Mouse (Mus musculus): ENCODE measurements at regions not wholly inside any gene's neighbourhood (a gene's known extent, or its start where the extent isn't known, plus 50 kb on each side); places are given as distances from the start of the nearest gene placed in this dataset.

- Histone ChIP-seq H3K27ac (ENCODE audit: control insufficient read depth, insufficient read depth, low read depth, low read length, poor library complexity) (no peak overlapping the region), H3K4me1 (ENCODE audit: control insufficient read depth, insufficient read depth, low read length) (no peaks in the 10 kb centered on the region), H3K4me3 (replicated peaks; ENCODE audit: control insufficient read depth, low read depth, low read length) (no peak overlapping the region)
- WGBS: 67% methylated on average over 2 of the region's 2 CpGs
- TF ChIP-seq POLR2A (IDR thresholded peaks at IDR 0.05; ENCODE audit: borderline replicate concordance, control insufficient read depth, low read depth, low read length) (no peak), CTCF (IDR thresholded peaks at IDR 0.05; ENCODE audit: control insufficient read depth, insufficient read depth, low read length) (no peak)
Measured at GRCm38 (mm10) chr15:88319527-88319926, 280.6 kb upstream of the Zdhhc25 start.

DNA sequence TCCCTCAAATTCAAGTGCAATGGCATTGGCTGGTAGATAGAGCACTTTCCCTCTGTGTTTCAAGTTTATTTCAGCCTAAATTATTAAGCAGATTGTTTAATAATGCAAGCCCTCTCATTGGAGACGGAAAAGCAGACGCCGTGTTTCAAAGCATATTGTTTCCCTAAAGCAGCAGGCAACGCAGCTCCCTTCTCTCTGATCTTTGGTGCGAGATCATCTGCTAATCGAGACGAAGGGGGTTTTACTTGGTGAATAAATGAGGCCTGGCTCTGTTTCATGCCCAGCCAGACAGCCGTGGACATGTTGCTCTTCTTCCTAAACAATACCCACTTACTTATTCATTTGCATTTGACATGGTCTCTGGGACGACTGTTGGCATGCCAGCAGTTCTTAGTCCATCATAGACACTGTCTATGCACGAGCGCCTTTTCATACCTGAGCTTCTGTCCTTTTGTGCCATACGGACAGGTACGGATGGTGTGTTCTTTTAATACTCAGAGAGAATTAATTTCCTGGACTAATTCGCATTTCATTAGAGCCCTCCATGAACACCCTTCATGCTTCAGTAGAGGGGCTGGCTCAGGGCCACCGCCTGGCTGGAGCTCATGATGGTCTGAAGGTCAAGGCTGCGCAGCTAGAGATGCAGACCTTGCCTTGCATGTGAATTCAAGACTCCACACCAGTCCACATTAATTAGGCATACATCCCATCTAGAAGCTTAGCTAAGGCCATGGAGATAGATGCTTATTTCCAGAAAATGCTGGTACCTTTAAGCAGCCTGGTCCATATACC is 276.3 kb upstream of the Zdhhc25 start:
- no peaks in the 10 kb centered on the region for H3K4me1 ChIP-seq (ENCODE audit: control insufficient read depth, insufficient read depth, low read length)
- TF ChIP-seq CTCF (IDR thresholded peaks at IDR 0.05; ENCODE audit: control insufficient read depth, insufficient read depth, low read length) (no peak), POLR2A (IDR thresholded peaks at IDR 0.05; ENCODE audit: borderline replicate concordance, control insufficient read depth, low read depth, low read length) (no peak)
- WGBS: 79% methylated on average over 16 of the region's 16 CpGs

DNA sequence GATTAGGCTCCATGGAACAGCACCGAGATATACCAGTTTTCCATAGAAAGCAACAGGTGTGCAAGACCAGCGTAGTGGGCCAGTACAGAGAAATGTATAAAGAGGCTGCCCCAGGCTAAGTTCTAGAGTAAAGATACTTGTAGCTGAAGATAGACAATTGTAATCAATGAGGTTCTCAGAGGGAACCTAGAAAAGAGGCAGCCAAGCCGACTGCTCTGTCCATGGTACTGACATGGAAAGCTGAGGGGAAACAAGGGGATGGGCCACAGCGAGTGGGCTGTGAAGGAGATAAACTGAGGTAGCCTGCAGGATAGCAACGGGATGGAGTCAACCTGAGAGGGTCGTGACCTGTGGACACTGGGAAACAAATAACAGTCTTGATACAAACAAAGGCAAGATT is 275.0 kb upstream of the Zdhhc25 start:
- TF ChIP-seq CTCF (IDR thresholded peaks at IDR 0.05; ENCODE audit: control insufficient read depth, insufficient read depth, low read length): no peak
- TF ChIP-seq POLR2A (IDR thresholded peaks at IDR 0.05; ENCODE audit: borderline replicate concordance, control insufficient read depth, low read depth, low read length): no peak
- Histone ChIP-seq H3K27ac (ENCODE audit: control insufficient read depth, insufficient read depth, low read depth, low read length, poor library complexity) (no peak overlapping the region), H3K4me1 (ENCODE audit: control insufficient read depth, insufficient read depth, low read length) (no peaks in the 10 kb centered on the region), H3K4me3 (replicated peaks; ENCODE audit: control insufficient read depth, low read depth, low read length) (no peak overlapping the region)
- WGBS: 47% methylated on average over 6 of the region's 6 CpGs

More for the DNA sequence above, 276.3 kb upstream of the Zdhhc25 start:
- H3K27ac ChIP-seq (ENCODE audit: control insufficient read depth, insufficient read depth, low read depth, low read length, poor library complexity): no peak overlapping the region
- H3K4me3 ChIP-seq (replicated peaks; ENCODE audit: control insufficient read depth, low read depth, low read length): no peak overlapping the region

GRCm38 (mm10) chr15:88353206-88353605 is 246.9 kb upstream of the Zdhhc25 start:
- WGBS: 90% methylated on average over 2 of the region's 2 CpGs
- Histone ChIP-seq H3K27ac (ENCODE audit: control insufficient read depth, insufficient read depth, low read depth, low read length, poor library complexity) (no peak overlapping the region), H3K4me1 (ENCODE audit: control insufficient read depth, insufficient read depth, low read length) (no peaks in the 10 kb centered on the region), H3K4me3 (replicated peaks; ENCODE audit: control insufficient read depth, low read depth, low read length) (no peak overlapping the region)
- TF ChIP-seq POLR2A (IDR thresholded peaks at IDR 0.05; ENCODE audit: borderline replicate concordance, control insufficient read depth, low read depth, low read length): no peak

DNA sequence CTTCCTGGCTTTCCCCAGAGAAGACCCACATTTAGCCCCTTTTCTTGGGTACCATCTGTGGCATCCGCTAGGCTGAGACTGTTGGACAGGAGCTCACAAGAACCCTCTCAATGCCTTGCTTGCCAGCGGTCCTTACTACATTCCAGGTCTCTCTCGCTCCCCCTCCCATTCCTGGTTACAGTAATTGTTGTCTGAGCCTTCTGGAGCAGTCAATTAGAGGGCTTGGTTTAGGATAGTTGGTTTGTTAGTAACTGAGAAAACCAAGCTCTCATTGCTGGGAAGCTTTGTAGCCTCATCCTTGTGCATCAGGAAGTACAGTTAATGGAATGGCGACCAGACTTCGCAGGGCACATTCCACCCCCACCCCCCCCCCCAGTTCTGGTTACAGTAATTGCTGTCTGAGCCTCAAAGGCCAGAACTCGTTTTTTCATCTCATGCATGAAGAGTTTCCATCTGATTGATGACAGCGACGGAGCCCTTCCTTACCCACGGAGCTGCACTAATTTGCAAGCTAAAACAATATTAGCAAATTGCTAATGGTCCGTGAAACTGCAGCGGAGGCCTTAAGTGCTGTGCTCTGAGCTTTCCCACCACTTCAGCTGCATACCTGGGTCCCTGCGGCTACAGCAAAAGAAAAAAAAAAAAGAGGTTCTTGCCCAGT is 239.6 kb upstream of the Zdhhc25 start:
- TF ChIP-seq POLR2A (IDR thresholded peaks at IDR 0.05; ENCODE audit: borderline replicate concordance, control insufficient read depth, low read depth, low read length): no peak
- TF ChIP-seq CTCF (IDR thresholded peaks at IDR 0.05; ENCODE audit: control insufficient read depth, insufficient read depth, low read length): no peak
- WGBS: 42% methylated on average over 12 of the region's 12 CpGs

GRCm38 (mm10) chr15:88361351-88361750 is 238.8 kb upstream of the Zdhhc25 start:
- Histone ChIP-seq H3K4me1 (ENCODE audit: control insufficient read depth, insufficient read depth, low read length) (no peaks in the 10 kb centered on the region), H3K27ac (ENCODE audit: control insufficient read depth, insufficient read depth, low read depth, low read length, poor library complexity) (no peak overlapping the region), H3K4me3 (replicated peaks; ENCODE audit: control insufficient read depth, low read depth, low read length) (no peak overlapping the region)
- TF ChIP-seq POLR2A (IDR thresholded peaks at IDR 0.05; ENCODE audit: borderline replicate concordance, control insufficient read depth, low read depth, low read length) (no peak), CTCF (IDR thresholded peaks at IDR 0.05; ENCODE audit: control insufficient read depth, insufficient read depth, low read length) (no peak)
- 61% methylated on average over 5 of the region's 5 CpGs for WGBS

More for the DNA sequence above, 239.6 kb upstream of the Zdhhc25 start:
- Histone ChIP-seq H3K4me3 (replicated peaks; ENCODE audit: control insufficient read depth, low read depth, low read length) (no peak overlapping the region), H3K4me1 (ENCODE audit: control insufficient read depth, insufficient read depth, low read length) (no peaks in the 10 kb centered on the region), H3K27ac (ENCODE audit: control insufficient read depth, insufficient read depth, low read depth, low read length, poor library complexity) (no peak overlapping the region)

GRCm38 (mm10) chr15:88362966-88363365 is 237.1 kb upstream of the Zdhhc25 start:
- TF ChIP-seq CTCF (IDR thresholded peaks at IDR 0.05; ENCODE audit: control insufficient read depth, insufficient read depth, low read length): no peak
- no peak for TF ChIP-seq POLR2A (IDR thresholded peaks at IDR 0.05; ENCODE audit: borderline replicate concordance, control insufficient read depth, low read depth, low read length)
- no peaks in the 10 kb centered on the region for H3K4me1 ChIP-seq (ENCODE audit: control insufficient read depth, insufficient read depth, low read length)
- 76% methylated on average over 6 of the region's 6 CpGs for WGBS
- no peak overlapping the region for H3K27ac ChIP-seq (ENCODE audit: control insufficient read depth, insufficient read depth, low read depth, low read length, poor library complexity)
- H3K4me3 ChIP-seq (replicated peaks; ENCODE audit: control insufficient read depth, low read depth, low read length): no peak overlapping the region

- 80% methylated on average over 5 of the region's 5 CpGs for WGBS
- no peaks in the 10 kb centered on the region for H3K4me1 ChIP-seq (ENCODE audit: control insufficient read depth, insufficient read depth, low read length)
- H3K4me3 ChIP-seq (replicated peaks; ENCODE audit: control insufficient read depth, low read depth, low read length): no peak overlapping the region
- H3K27ac ChIP-seq (ENCODE audit: control insufficient read depth, insufficient read depth, low read depth, low read length, poor library complexity): no peak overlapping the region
- TF ChIP-seq CTCF (IDR thresholded peaks at IDR 0.05; ENCODE audit: control insufficient read depth, insufficient read depth, low read length) (no peak), POLR2A (IDR thresholded peaks at IDR 0.05; ENCODE audit: borderline replicate concordance, control insufficient read depth, low read depth, low read length) (no peak)
Measured at GRCm38 (mm10) chr15:88370366-88370765, 229.7 kb upstream of the Zdhhc25 start.

Measured in bone marrow, adult 2 months (tissue).